Mouse (Mus musculus): Measurements from ENCODE around the gene Tmem238l.
A peak's percentile ranks its signal among the peaks of the same experiment; 100 is the strongest.

Tmem238l gene

GRCm38 (mm10) chr11:66956303-66956702 is at the start of gene Tmem238l:
Gene Tmem238l, plus strand, starts transcription at chr11:66956638.
- DNase-seq = no peak

GRCm38 (mm10) chr11:66911811-66912210 is 44.6 kb upstream of the Tmem238l start, which contains the start of gene Pirt:
Gene Pirt, plus strand, starts transcription at chr11:66911981.
- no peak for DNase-seq

- no peak for DNase-seq
Observed at GRCm38 (mm10) chr11:66912531-66913458, 43.6 kb upstream of the Tmem238l start.

- DNase-seq = peak; percentile 22
Observed at GRCm38 (mm10) chr11:66914249-66914648, 42.2 kb upstream of the Tmem238l start.

GRCm38 (mm10) chr11:66920012-66920411 is 36.4 kb upstream of the Tmem238l start:
- no peak for DNase-seq

GRCm38 (mm10) chr11:66924095-66924823 is 32.2 kb upstream of the Tmem238l start:
- no peak for DNase-seq

- DNase-seq = no peak
Observed at GRCm38 (mm10) chr11:66928311-66928710, 28.1 kb upstream of the Tmem238l start.

GRCm38 (mm10) chr11:66932827-66933599 is 23.4 kb upstream of the Tmem238l start:
- no peak for DNase-seq

GRCm38 (mm10) chr11:66934428-66935173 is 21.8 kb upstream of the Tmem238l start:
- DNase-seq = no peak

GRCm38 (mm10) chr11:66942011-66942410 is 14.4 kb upstream of the Tmem238l start:
- no peak for DNase-seq

GRCm38 (mm10) chr11:66945224-66945767 is 11.1 kb upstream of the Tmem238l start:
- DNase-seq = no peak

GRCm38 (mm10) chr11:66946521-66946920 is 9.9 kb upstream of the Tmem238l start:
- DNase-seq = no peak

GRCm38 (mm10) chr11:66946922-66947321 is 9.5 kb upstream of the Tmem238l start:
- DNase-seq = no peak

GRCm38 (mm10) chr11:66960797-66961196 is 4.4 kb downstream of the Tmem238l start:
- DNase-seq = no peak

- no peak for DNase-seq
Observed at GRCm38 (mm10) chr11:66961447-66962176, 5.2 kb downstream of the Tmem238l start.

- DNase-seq = no peak
Observed at GRCm38 (mm10) chr11:66963462-66963861, 7.0 kb downstream of the Tmem238l start.

GRCm38 (mm10) chr11:66966500-66967116 is 10.2 kb downstream of the Tmem238l start:
- DNase-seq = no peak

GRCm38 (mm10) chr11:66968575-66968974 is 12.1 kb downstream of the Tmem238l start:
- DNase-seq = no peak

- DNase-seq = no peak
Observed at GRCm38 (mm10) chr11:66973507-66973906, 17.1 kb downstream of the Tmem238l start.

GRCm38 (mm10) chr11:66975606-66976330 is 19.3 kb downstream of the Tmem238l start:
- DNase-seq = no peak

Data from right cerebral cortex, adult 18-20 months (tissue).